Mouse (Mus musculus): ENCODE measurements around the gene Gm17387. TPM values are rescaled to one million over a fixed set of nuclear protein-coding genes. Genes with fewer than 3 reads are reported as not detected.
"Not testable (repeated sequence)": the region's sequence is repeated elsewhere in the genome, so short reads cannot be mapped to it uniquely, and the experiment has no call there.

Gm17387 gene
- polyA plus RNA-seq, 1 experiment from 2014 or later, result not detected

GRCm38 (mm10) chr7:141021489-141022449, 7.2 kb upstream of the Gm17387 start:
- Histone ChIP-seq H3K4me2 (no peak overlapping the region), H3K9ac (no peak overlapping the region), H3K27ac (no peak overlapping the region), H3K9me3 (no peaks in the 10 kb centered on the region), H3K4me1 (peaks cover 10% of the 10 kb centered on the region; the same call in 1 of the 2 replicates), H3K27me3 (replicated peaks) (no peaks in the 10 kb centered on the region), H3K4me3 (no peak overlapping the region), H3K36me3 (replicated peaks) (no peaks in the 10 kb centered on the region)
- no peak for ATAC-seq (replicated peaks)
- WGBS, result 90% methylated on average over 14 of the region's 14 CpGs

- Histone ChIP-seq H3K4me2 (no peak overlapping the region; the same call in 1 of the 2 replicates), H3K27me3 (replicated peaks) (no peaks in the 10 kb centered on the region), H3K4me1 (peaks cover 10% of the 10 kb centered on the region; the same call in 1 of the 2 replicates), H3K9ac (no peak overlapping the region), H3K4me3 (no peak overlapping the region), H3K36me3 (replicated peaks) (no peaks in the 10 kb centered on the region), H3K9me3 (no peaks in the 10 kb centered on the region), H3K27ac (peak overlapping the region; percentile 70)
- 15% methylated on average over 6 of the region's 6 CpGs for WGBS
- peak; percentile 85 for ATAC-seq (replicated peaks)
These were observed 3.8 kb upstream of the Gm17387 start for GRCm38 (mm10) chr7:141024865-141025838.

GRCm38 (mm10) chr7:141026097-141026739, 2.7 kb upstream of the Gm17387 start:
- ATAC-seq (replicated peaks), result no peak
- 21% methylated on average over 6 of the region's 6 CpGs for WGBS
- peaks cover 10% of the 10 kb centered on the region; the same call in 1 of the 2 replicates for H3K4me1 ChIP-seq

GRCm38 (mm10) chr7:141026740-141027098, 2.2 kb upstream of the Gm17387 start:
- no peak overlapping the region for H3K4me3 ChIP-seq
- no peak overlapping the region for H3K4me2 ChIP-seq
- H3K9me3 ChIP-seq, result no peaks in the 10 kb centered on the region
- H3K27ac ChIP-seq, result peak overlapping the region; percentile 36
- no peaks in the 10 kb centered on the region for H3K36me3 ChIP-seq (replicated peaks)
- H3K27me3 ChIP-seq (replicated peaks), result no peaks in the 10 kb centered on the region
- H3K4me1 ChIP-seq, result peaks cover 10% of the 10 kb centered on the region; the same call in 1 of the 2 replicates
- WGBS, result 47% methylated on average over 5 of the region's 5 CpGs
- H3K9ac ChIP-seq, result no peak overlapping the region
- no peak for ATAC-seq (replicated peaks)

More at GRCm38 (mm10) chr7:141026097-141026739, 2.7 kb upstream of the Gm17387 start:
- H3K9me3 ChIP-seq, result no peaks in the 10 kb centered on the region
- H3K27ac ChIP-seq, result peak overlapping the region; percentile 70
- no peak overlapping the region for H3K4me2 ChIP-seq
- H3K9ac ChIP-seq, result no peak overlapping the region
- no peaks in the 10 kb centered on the region for H3K27me3 ChIP-seq (replicated peaks)
- H3K4me3 ChIP-seq, result no peak overlapping the region
- no peaks in the 10 kb centered on the region for H3K36me3 ChIP-seq (replicated peaks)

GRCm38 (mm10) chr7:141030390-141030789, 1.5 kb downstream of the Gm17387 start:
- WGBS, result 47% methylated on average over 3 of the region's 3 CpGs
- H3K36me3 ChIP-seq (replicated peaks), result no peaks in the 10 kb centered on the region

GRCm38 (mm10) chr7:141032458-141033167, 3.7 kb downstream of the Gm17387 start:
- Histone ChIP-seq H3K4me1 (no peaks in the 10 kb centered on the region), H3K4me3 (no peak overlapping the region), H3K4me2 (no peak overlapping the region), H3K9me3 (no peaks in the 10 kb centered on the region), H3K36me3 (replicated peaks) (no peaks in the 10 kb centered on the region), H3K27ac (no peak overlapping the region), H3K9ac (no peak overlapping the region), H3K27me3 (replicated peaks) (no peaks in the 10 kb centered on the region)
- 83% methylated on average over 9 of the region's 9 CpGs for WGBS
- no peak for ATAC-seq (replicated peaks)

More at GRCm38 (mm10) chr7:141030390-141030789, 1.5 kb downstream of the Gm17387 start:
- Histone ChIP-seq H3K9me3 (no peaks in the 10 kb centered on the region), H3K27me3 (replicated peaks) (no peaks in the 10 kb centered on the region), H3K27ac (no peak overlapping the region), H3K9ac (no peak overlapping the region), H3K4me1 (peaks cover 5% of the 10 kb centered on the region; the same call in 1 of the 2 replicates), H3K4me2 (no peak overlapping the region), H3K4me3 (no peak overlapping the region)
- ATAC-seq (replicated peaks), result no peak

- not testable (repeated sequence) for H3K27me3 ChIP-seq (replicated peaks); ATAC-seq (replicated peaks)
- WGBS, result 85% methylated on average over 1 of the region's 2 CpGs
These were observed 7.7 kb downstream of the Gm17387 start for GRCm38 (mm10) chr7:141036624-141037023.

GRCm38 (mm10) chr7:141038090-141039032, 9.4 kb downstream of the Gm17387 start:
- Histone ChIP-seq H3K27me3 (replicated peaks) (no peaks in the 10 kb centered on the region), H3K4me1 (no peaks in the 10 kb centered on the region), H3K27ac (no peak overlapping the region), H3K4me2 (no peak overlapping the region), H3K4me3 (no peak overlapping the region), H3K36me3 (replicated peaks) (no peaks in the 10 kb centered on the region), H3K9ac (no peak overlapping the region), H3K9me3 (no peaks in the 10 kb centered on the region)
- no peak for ATAC-seq (replicated peaks)
- 88% methylated on average over 20 of the region's 21 CpGs for WGBS

More at GRCm38 (mm10) chr7:141036624-141037023, 7.7 kb downstream of the Gm17387 start:
- not testable (repeated sequence) for H3K9me3 ChIP-seq; H3K27ac ChIP-seq; H3K36me3 ChIP-seq (replicated peaks); H3K4me1 ChIP-seq; H3K4me3 ChIP-seq; H3K4me2 ChIP-seq; H3K9ac ChIP-seq

GRCm38 (mm10) chr7:141039386-141040107, 10.6 kb downstream of the Gm17387 start:
- 90% methylated on average over 4 of the region's 4 CpGs for WGBS
- H3K4me3 ChIP-seq, result no peak overlapping the region
- no peak for ATAC-seq (replicated peaks)
- H3K27ac ChIP-seq, result no peak overlapping the region
- H3K4me2 ChIP-seq, result no peak overlapping the region
- no peak overlapping the region for H3K9ac ChIP-seq
- no peaks in the 10 kb centered on the region for H3K4me1 ChIP-seq
- H3K9me3 ChIP-seq, result no peaks in the 10 kb centered on the region
- no peaks in the 10 kb centered on the region for H3K27me3 ChIP-seq (replicated peaks)
- H3K36me3 ChIP-seq (replicated peaks), result no peaks in the 10 kb centered on the region
